Mouse (Mus musculus) embryonic stem cell, embryonic (primary cell): ENCODE measurements around the gene Tpbpb.
"Not testable (repeated sequence)": the region's sequence is repeated elsewhere in the genome, so short reads cannot be mapped to it uniquely, and the experiment has no call there.

Source experiments
- CTCF ChIA-PET, 4 experiments: fragments of 300-600 bp in 2 of 4; fragments of 350-600 bp in 2 of 4; sonication (Branson Sonifier 250); formaldehyde crosslinking; loops; one replicate each; lab custom pipeline; 2022; ENCODE audit warnings: inconsistent platforms in 2 of 4; lab: Charles Lee
- POLR2A ChIA-PET, 4 experiments: fragments of 300-600 bp in 2 of 4; fragments of 350-600 bp in 2 of 4; sonication (Branson Sonifier 250); formaldehyde crosslinking; loops; one replicate each; lab custom pipeline; 2022; ENCODE audit warnings: antibody characterized with exemption in 4 of 4, inconsistent platforms in 1 of 4; lab: Charles Lee

Tpbpb gene

GRCm38 (mm10) chr13:60904780-60905179, at the start of gene Tpbpb:
Gene Tpbpb, minus strand, starts transcription at chr13:60904880.
- CTCF ChIA-PET = not testable (repeated sequence)
- POLR2A ChIA-PET = interaction anchor here in 1 of 4 experiments (0.7 kb wide), 1 partner anchor 412 kb away, joined by 3 read pairs; no protein-coding TSS in a partner anchor

GRCm38 (mm10) chr13:60941884-60942283, 37.2 kb upstream of the Tpbpb start, which contains the start of gene Tpbpa:
Gene Tpbpa, minus strand, starts transcription at chr13:60941984.
- CTCF ChIA-PET, POLR2A ChIA-PET: not testable (repeated sequence)

GRCm38 (mm10) chr13:60936500-60936901, 31.8 kb upstream of the Tpbpb start, which contains the start of the genes Gm49391 and Ctla2a:
Gene Gm49391, minus strand, starts transcription at chr13:60936571.
Gene Ctla2a, minus strand, starts transcription at chr13:60936625.
- CTCF ChIA-PET = no interaction called here
- POLR2A ChIA-PET = no interaction called here

- POLR2A ChIA-PET, CTCF ChIA-PET: not testable (repeated sequence)
Measured at GRCm38 (mm10) chr13:60935490-60935889, 30.8 kb upstream of the Tpbpb start, which contains the start of gene Gm49393. Gene Gm49393, minus strand, starts transcription at chr13:60935590.

- CTCF ChIA-PET = no interaction called here
- POLR2A ChIA-PET = interaction anchor here in 1 of 4 experiments (0.7 kb wide), 1 partner anchor 948 kb away, joined by 5 read pairs; no protein-coding TSS in a partner anchor
Measured at GRCm38 (mm10) chr13:60897328-60897727, 7.4 kb downstream of the Tpbpb start, which contains the start of gene Ctla2b. Gene Ctla2b, minus strand, starts transcription at chr13:60897447.

GRCm38 (mm10) chr13:60896794-60897193, 7.9 kb downstream of the Tpbpb start, which contains the start of gene Gm49392:
Gene Gm49392, minus strand, starts transcription at chr13:60896894.
- POLR2A ChIA-PET = interaction anchor here in 1 of 4 experiments (0.7 kb wide), 1 partner anchor 947 kb away, joined by 5 read pairs; no protein-coding TSS in a partner anchor
- CTCF ChIA-PET = not testable (repeated sequence)

- ChIA-PET CTCF (no interaction called here), POLR2A (interaction anchor here in 1 of 4 experiments (0.6 kb wide), 1 partner anchor 305 kb away, joined by 6 read pairs; no protein-coding TSS in a partner anchor)
Measured at GRCm38 (mm10) chr13:60895406-60896160, 9.1 kb downstream of the Tpbpb start.

GRCm38 (mm10) chr13:60892301-60892700, 12.4 kb downstream of the Tpbpb start:
- POLR2A ChIA-PET = no interaction called here
- CTCF ChIA-PET = no interaction called here

- ChIA-PET POLR2A (no interaction called here), CTCF (no interaction called here)
Measured at GRCm38 (mm10) chr13:60864281-60864680, 40.4 kb downstream of the Tpbpb start, which contains the start of gene 4930486L24Rik. Gene 4930486L24Rik, minus strand, starts transcription at chr13:60864475.
